Mouse (Mus musculus): ENCODE results near the gene Hdac9.

Gene Hdac9

DNA sequence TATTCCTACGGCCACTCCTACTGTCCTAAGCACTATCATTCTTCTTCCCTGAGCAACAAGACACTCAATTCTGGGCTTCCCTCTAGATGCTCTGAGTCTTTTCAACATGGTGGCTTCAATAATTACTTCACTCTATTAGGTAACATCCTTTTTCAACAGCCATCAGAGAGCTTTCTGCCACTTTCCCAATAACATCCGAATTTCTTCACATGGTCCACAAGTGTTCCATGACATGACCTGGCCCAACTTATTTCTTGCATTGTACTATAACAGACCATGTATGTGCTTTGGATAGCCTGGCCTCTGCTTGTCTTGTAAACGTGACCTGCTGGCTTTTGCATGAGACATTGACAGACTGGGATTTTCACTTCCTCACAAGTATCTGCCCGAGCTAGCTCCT lies 538.3 kb downstream of the Hdac9 start:
- no peak for DNase-seq (ENCODE audit: low spot score in 2 of 2)

- no peak for DNase-seq (ENCODE audit: low spot score in 2 of 2)
Observed at GRCm38 (mm10) chr12:34351906-34352305, 565.0 kb downstream of the Hdac9 start.

GRCm38 (mm10) chr12:34347529-34347928 lies 569.4 kb downstream of the Hdac9 start:
- no peak for DNase-seq (ENCODE audit: low spot score in 2 of 2)

- no peak for DNase-seq (ENCODE audit: low spot score in 2 of 2)
Observed at GRCm38 (mm10) chr12:34342761-34343160, 574.1 kb downstream of the Hdac9 start.

GRCm38 (mm10) chr12:34338886-34339285 lies 578.0 kb downstream of the Hdac9 start:
- DNase-seq (ENCODE audit: low spot score in 2 of 2): no peak

DNA sequence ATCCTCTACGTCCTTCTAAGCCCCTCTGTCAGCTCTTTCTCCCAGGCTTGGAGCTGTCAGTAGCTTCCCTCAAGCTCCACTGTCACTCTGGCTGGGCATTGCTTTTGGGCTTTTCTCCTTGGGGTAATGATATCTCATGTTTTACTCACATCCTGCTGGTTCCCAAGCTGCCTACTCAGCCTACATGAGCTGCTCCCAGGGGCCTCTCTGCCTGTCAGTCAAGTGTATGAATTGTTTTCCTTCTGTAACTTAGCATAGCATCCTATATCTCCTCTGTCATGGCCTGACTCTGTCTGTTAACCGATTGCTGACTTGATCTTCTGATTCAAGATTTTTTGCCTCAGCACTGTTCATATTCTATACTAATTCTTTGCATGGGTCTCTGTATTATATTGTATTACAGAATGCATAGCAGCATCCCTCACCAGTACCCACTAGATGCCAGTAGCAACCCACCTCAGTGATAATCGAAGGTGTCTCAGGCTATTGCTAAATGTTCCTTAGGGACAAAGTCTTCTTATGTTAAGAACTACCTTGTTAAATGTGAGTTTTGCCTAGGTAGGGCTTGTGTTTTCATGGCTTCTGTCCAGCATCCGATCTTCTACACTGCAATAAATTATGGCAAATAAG lies 582.3 kb downstream of the Hdac9 start:
- DNase-seq (ENCODE audit: low spot score in 2 of 2): no peak

DNA sequence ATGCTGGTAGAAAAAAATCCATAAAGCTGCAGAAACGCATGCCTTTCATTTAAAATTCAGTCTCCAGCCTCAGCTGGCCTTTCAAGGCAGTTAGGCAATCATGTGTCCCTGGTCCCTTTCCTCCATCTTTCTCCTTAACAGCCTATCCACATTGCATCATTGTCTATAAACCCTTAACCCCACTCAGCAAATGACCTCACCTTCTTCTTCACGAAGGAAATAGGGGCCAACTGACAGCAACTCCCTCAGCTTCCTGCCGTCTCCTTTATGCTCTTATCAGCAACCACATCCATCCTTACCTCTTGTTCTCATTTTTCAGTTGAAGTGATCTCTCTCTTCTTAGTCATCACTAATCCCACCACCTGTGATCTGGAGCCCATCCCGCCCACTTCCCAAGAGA lies 584.0 kb downstream of the Hdac9 start:
- DNase-seq (ENCODE audit: low spot score in 2 of 2): no peak

- DNase-seq (ENCODE audit: low spot score in 2 of 2): no peak
Observed at GRCm38 (mm10) chr12:34327111-34327510, 589.8 kb downstream of the Hdac9 start.

DNA sequence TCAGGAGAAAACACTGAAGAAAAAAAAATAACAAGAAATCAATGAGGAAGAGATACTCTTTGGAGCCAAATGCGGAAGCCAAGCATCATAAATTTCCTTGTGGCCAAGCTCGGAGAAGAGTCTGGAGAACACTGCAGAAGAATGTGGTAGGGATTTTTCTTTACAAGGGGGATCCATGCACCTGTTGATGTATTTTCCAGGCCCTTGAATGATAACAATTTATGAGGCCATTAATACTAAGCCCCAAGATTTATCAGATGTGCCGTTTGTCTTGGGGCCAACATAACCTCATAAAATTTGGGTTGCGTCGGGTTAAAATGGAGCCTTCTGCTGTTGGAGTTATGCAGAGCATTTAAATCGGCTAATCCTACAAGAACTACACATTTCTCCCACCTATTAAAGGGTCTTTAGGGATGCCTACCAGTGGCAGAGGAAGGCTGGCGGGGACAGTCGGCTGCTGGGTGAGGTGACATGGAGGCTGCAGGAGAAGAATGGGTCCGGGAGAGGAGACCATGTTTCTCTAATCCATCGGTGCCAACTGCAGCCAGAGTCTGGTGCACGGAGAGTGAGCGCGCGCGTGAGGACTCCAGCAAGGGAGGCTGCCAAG lies 604.7 kb downstream of the Hdac9 start:
- no peak for DNase-seq (ENCODE audit: low spot score in 2 of 2)

DNA sequence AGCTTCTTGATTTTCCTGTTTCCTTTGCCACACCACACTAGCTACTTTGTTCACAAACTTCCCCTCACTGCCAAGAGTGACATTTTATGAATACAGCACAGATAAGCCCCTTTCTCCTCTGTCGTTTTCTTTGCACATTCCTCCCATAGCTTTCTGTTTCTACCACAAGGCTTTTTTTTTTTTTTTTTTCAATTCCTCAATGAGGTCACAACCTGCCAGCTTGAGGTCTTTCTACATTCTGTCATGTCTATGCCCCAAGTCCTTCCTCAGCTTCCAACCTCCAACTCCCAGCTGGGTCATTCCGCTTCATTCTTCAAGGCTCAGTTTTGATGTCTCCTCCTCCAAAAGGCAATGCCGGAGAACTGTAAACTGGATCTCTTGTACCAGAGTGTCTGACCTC lies 611.4 kb downstream of the Hdac9 start:
- DNase-seq (ENCODE audit: low spot score in 2 of 2): no peak

GRCm38 (mm10) chr12:34292346-34292745 lies 624.5 kb downstream of the Hdac9 start:
- no peak for DNase-seq (ENCODE audit: low spot score in 2 of 2)

- DNase-seq (ENCODE audit: low spot score in 2 of 2): no peak
Observed at GRCm38 (mm10) chr12:34287218-34287617, 629.7 kb downstream of the Hdac9 start.

GRCm38 (mm10) chr12:34284888-34285287 lies 632.0 kb downstream of the Hdac9 start:
- no peak for DNase-seq (ENCODE audit: low spot score in 2 of 2)

DNA sequence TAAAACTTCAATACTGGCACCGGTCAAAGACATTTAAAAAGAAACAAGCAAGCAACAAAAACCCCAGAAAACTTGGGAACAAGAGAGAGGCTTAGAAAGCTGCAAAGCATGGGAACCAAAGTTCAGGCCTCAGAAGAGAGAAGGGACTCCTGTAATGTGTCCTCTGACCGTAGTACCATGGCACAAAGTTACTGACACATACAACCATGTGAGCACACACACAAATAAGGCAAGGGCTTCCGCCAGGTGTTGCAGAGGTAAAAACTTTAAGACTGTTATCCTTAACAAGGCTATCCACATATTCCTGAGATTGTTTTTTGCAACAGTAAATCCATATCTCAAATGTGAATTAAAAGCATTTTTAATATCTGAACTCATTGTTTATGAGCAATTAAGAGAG lies 632.5 kb downstream of the Hdac9 start:
- DNase-seq (ENCODE audit: low spot score in 2 of 2): no peak

- DNase-seq (ENCODE audit: low spot score in 2 of 2): no peak
Observed at GRCm38 (mm10) chr12:34278822-34279221, 638.1 kb downstream of the Hdac9 start.

DNA sequence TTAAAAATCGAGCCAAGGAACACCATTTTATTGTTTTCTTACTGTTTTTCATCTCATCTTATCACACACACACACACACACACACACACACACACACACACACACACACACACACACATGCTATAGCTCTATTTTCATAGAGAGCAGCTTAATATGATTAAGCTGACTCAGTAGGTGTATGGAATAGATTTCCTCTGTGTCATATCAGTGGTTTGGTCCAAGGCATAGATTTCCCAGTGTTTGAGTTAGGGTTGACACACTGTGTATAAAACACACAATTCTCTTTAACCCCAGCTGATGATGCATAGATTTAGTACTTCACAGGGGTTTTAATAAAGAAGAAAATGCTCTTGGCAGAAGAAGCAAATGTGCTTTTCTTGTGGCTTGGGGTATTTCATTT lies 643.1 kb downstream of the Hdac9 start:
- DNase-seq (ENCODE audit: low spot score in 2 of 2): no peak

GRCm38 (mm10) chr12:34270096-34270495 lies 646.8 kb downstream of the Hdac9 start:
- DNase-seq (ENCODE audit: low spot score in 2 of 2): no peak

- DNase-seq (ENCODE audit: low spot score in 2 of 2): no peak
Observed at GRCm38 (mm10) chr12:34269472-34270040, 647.3 kb downstream of the Hdac9 start.

GRCm38 (mm10) chr12:34259651-34260050 lies 657.2 kb downstream of the Hdac9 start:
- no peak for DNase-seq (ENCODE audit: low spot score in 2 of 2)

DNA sequence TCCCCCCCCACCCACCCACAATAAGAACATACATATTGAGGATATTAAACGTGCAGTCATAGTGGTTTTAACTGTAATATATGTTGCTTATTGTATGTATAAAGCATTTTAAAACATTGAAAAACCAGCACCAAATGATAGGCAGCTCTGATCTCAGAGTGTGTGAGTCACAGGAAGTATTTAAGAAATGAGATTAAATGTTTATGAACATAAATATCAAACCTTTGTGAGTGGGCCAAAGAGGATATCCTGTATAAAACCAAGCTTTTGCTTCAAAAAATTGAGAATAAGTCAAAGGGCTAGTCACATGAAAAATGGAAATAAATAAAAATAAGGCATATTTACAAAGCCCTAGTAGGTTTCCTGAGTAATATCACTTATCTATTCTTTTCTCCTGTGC lies 667.7 kb downstream of the Hdac9 start:
- no peak for DNase-seq (ENCODE audit: low spot score in 2 of 2)

- no peak for DNase-seq (ENCODE audit: low spot score in 2 of 2)
Observed at GRCm38 (mm10) chr12:34248193-34249121, 668.4 kb downstream of the Hdac9 start.

DNA sequence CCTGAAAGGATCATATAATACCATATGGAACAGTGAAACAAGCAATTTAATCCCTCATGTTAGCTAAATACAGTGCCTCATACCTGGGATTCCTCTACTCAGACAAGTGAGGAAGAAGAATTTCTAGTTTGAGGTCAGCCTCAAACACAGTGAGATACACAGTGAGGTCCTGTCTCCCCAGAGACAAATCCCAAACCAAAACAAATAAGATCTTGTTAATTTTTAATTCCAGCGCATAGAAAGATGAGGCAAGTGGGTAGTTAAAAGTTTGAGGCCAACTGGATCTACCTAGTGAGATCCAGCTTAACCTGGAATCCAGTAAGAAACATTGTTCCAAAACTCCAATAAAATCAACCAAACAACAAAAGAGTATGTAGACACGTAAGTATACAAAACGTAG lies 678.1 kb downstream of the Hdac9 start:
- no peak for DNase-seq (ENCODE audit: low spot score in 2 of 2)
